Mouse (Mus musculus): ENCODE measurements around the gene Golga2.
"Not testable (repeated sequence)": the region's sequence is repeated elsewhere in the genome, so short reads cannot be mapped to it uniquely, and the experiment has no call there.

Golga2 gene

DNA sequence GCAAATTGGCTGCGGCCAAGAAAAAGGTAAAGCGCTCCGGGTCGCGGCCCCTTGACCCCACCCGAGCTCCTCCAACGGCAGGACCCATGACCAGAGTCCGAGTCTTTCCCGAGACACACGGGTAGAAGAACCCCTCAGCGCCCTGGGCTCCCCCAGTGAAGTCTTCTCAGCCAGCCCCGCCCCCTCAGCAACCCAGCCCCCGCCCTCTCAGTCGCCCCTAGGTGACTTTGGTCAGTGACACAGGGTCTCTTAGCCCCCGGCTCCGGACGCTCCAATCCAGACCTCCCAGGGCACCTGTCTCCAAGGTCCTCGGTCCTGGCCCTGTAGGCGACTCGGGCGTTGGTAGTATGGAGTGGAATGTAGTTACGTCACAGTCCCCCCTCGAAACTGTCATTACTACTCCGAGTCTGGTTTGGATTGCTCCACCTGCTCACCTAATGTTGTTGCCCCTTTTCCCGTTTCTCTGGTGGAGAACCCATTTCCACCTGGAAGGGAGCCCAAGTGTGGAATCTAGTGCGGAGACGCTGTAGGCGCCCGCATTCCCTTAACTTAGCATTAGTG is 1.3 kb downstream of the Golga2 start:
- DNase-seq (ENCODE audit: low spot score in 2 of 2) = no peak

DNA sequence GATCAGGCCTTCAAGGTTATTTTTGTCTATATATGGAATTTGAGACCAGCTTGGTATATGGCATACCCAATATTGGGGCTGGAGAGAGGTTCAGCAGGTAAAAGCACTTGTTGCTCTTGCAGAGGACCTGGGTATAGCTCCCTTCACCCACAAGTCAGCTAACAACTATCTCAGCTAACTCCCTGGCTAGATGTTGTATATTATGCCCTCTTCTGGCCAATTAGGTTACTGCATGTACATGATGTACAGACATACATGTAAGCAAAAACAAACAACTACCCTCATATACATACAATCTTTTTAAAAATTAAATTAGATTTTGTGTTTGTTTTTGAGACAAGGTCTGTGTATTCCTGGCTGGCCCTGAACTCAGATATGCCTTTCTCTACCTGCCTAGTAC is 2.4 kb downstream of the Golga2 start:
- DNase-seq (ENCODE audit: low spot score in 2 of 2) = no peak

DNA sequence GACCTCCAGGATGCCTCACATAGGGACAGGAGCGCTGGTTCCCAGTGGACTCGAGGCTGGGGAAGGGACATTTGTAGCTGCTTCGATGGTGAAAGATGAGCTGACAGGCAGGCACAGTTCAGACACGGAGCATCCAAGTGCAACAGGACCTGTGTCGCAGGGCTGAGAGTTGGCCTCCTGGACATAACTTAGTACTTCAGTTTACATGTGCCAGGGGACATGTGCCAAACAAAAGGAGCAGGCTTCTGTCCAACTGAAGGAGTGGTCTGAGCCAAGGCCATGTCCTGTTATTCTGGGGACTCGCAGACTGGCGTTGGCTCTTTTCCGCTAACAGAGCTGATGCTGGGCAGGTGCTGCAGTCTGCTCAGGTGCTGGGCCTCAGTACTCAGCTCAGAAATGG is 7.2 kb downstream of the Golga2 start:
- no peak for DNase-seq (ENCODE audit: low spot score in 2 of 2)

DNA sequence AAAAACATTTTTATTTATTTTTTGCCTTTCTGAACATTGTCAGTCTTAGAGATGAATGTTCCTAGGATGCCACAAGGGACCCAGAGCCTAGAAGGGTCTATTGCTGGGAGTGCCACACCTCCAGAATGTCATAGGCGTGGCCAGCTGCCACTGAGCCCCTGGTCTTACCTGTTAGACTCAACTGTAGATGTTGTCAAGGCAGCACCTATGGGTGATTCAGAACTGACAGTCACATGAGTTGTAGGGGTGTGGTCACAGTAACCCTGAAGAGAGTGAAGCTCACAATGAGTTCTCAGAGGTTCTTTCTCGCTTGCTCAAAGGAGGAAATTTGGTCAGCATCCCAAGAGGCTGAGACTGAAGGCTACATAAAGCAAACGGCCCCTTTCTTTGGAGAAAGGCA is 8.1 kb downstream of the Golga2 start:
- no peak for DNase-seq (ENCODE audit: low spot score in 2 of 2)

DNA sequence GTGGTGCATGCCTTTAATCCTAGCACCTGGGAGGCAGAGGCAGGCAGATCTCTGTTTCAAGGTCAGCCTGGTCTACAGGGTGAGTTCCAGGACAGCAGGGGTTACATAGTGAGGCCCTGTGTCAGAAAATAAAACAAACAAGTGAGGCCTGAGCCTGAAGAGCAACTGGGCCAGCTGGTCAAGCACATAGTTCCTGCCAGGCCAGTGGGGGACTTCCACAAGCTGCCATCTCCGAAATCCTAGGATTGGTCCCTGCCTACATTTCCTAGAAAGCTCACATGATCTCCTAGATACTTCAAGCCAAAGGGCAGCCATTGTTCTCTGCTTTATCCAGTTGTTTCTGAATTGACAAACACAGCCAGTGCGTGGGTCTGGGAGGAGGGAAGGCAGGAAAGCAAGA is 8.7 kb downstream of the Golga2 start:
- not testable (repeated sequence) for DNase-seq (ENCODE audit: low spot score in 2 of 2)

DNA sequence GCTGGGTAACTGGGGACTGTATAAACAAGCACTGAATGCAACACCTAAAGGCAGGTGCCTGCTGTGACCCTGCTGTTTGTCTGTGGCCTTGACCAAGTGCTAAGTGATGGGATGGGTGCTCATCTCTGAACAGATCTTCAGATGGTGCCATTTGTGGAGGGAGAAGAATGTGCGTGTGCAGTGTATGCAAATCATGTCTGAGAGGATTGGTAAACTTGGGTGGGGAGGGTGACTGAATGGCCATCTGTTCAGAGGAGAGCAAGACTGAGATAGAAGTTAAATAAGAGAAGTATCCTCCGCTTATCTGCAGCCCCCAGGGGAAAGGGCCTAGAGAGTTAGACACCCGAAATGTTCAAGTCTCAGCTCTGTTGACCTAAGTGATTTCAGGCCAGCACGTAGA is 12.3 kb downstream of the Golga2 start:
- DNase-seq (ENCODE audit: low spot score in 2 of 2) = no peak

DNA sequence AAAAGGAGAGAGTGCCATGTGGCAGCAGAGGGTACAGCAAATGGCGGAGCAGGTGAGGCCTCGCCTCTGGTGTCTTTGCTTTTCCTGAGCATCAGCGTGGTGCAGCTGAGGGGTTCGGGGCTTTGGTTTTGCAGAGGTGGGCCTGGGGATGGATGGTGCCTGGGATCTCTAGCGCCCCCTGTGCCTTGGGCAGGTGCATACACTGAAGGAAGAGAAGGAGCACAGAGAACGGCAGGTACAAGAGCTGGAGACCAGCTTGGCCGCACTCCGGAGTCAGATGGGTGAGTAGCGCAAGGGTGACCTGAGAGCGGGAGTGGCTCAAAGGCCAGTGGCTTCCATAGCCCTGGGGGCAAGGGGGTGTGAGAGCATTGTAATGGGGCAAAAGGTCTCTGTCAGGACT is 15.8 kb downstream of the Golga2 start:
- no peak for DNase-seq (ENCODE audit: low spot score in 2 of 2)

DNA sequence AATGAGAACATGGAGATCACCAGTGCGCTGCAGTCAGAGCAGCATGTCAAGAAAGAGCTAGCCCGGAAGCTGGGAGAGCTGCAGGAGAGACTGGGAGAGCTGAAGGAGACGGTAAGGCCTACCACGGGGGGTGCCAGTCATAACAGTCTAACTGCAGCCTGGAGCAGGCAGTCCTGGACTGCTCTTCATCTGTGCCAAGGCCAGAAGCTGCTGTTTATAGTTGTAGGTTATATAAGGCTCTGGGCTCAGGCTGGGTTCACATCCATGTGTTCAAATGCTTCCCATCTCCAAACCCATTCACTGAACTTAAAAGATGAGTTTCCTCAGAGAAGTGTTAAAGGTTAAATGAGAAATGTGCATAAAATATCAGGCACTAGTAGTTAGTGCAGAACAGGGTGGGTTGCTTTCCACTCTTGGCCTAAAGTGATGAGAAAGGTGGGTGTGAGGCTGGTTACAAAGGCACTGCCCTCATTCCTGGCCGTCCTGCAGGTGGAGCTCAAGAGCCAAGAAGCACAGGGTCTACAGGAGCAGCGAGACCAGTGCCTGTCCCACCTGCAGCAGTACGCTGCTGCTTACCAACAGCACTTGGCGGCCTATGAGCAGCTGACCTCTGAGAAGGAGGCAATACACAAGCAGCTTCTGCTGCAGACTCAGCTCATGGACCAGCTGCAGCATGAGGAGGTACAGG is 17.1 kb downstream of the Golga2 start:
- DNase-seq (ENCODE audit: low spot score in 2 of 2) = peak in 1 of 2 experiments; percentile 45

DNA sequence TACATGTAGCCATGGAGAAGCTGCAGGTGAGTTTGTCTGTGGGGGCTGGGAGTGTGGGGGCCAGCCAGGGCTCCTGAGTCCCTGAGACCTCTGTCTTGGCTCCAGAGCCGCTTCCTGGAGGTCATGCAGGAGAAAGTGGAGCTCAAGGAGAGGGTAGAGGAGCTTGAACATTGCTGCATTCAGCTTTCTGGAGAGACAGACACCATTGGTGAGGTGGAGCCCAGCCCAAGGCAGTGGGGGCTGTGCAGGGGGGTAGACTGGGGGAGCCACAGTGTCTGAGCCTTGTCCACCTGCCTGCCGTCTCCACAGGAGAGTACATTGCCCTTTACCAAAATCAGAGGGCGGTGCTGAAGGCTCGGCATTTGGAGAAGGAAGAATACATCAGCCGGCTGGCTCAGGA is 18.5 kb downstream of the Golga2 start:
- DNase-seq (ENCODE audit: low spot score in 2 of 2) = no peak

DNA sequence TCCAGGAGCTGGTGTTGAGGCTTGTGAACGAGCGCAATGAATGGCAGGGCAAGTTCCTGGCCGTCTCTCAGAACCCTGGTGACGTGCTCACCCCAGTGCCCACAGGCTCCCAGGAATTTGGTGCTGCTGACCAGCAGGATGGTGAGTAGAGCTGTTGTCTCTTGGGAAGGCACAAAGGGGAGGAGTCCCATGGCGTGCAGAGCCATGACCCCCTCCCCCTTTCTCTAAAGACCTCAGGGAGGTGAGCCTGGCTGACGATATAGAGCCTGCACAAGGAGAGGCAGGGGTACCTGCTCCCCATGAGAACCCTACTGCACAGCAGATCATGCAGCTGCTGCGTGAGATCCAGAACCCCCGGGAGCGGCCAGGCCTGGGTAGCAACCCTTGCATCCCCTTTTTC is 19.0 kb downstream of the Golga2 start:
- DNase-seq (ENCODE audit: low spot score in 2 of 2) = no peak

DNA sequence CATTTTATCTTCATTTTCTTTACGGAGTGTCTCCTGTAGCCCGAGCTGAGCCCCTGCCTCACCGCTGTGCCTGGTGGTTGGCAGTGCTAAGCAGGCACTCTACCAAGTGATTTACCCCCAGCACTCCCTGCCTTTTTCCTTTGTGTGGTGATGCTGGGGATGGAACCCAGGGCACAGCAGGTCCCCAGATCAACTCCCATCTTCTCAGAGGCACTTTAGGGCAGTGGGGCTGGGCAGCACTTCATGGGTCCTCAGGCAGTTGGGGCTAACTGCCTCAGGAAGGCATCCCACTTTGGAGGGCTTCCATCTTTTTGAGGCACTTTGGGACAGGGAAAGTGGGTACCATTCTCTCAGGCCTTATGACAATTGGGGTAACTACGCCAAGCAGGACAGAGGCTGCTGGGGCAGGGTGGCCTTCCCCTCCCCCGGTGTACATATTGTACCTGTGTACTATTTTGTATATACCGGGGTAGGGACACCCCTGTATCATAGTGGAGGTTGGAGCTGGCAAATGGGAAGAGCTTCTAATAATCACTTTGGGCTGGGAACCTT is 20.1 kb downstream of the Golga2 start:
- no peak for DNase-seq (ENCODE audit: low spot score in 2 of 2)

DNA sequence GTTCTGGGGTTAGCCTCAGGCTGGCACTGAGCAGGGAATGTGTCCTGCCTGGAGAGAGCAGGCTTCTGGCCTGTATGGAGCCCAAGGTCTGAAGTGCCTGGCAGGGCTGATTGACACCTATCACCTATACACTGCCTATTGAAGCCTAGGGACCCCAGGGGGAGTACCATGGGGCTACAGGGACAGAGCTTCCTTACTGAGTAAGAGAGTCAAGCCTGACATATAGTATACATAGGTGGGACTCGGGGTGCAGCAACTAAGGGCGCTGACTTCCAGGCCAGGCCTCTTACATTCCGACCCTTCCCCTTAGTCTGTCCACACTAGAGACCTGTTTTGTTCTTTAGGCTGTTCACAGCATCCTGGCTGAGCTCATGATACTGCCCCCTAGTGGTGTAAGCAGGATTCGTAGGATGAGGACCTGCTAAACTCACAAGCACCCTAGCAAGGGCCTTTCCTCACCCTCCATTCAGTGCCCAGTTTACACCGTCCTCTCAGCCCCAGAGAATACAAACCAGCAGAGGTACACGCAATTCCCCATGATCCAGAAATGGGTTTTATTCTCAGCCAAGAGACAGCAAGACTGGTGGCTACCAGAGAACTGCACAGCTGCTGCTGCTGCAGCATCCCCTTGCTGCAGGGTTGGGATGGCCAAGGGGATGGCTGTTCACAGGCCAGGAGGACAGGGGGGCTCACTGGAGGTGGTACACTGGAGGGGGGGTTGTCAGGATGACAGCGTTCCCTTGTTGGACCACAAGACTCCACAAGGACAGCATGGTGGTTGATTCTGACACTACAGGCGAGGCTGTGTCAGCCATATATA is 21.0 kb downstream of the Golga2 start:
- DNase-seq (ENCODE audit: low spot score in 2 of 2) = peak in 1 of 2 experiments; percentile 44

DNA sequence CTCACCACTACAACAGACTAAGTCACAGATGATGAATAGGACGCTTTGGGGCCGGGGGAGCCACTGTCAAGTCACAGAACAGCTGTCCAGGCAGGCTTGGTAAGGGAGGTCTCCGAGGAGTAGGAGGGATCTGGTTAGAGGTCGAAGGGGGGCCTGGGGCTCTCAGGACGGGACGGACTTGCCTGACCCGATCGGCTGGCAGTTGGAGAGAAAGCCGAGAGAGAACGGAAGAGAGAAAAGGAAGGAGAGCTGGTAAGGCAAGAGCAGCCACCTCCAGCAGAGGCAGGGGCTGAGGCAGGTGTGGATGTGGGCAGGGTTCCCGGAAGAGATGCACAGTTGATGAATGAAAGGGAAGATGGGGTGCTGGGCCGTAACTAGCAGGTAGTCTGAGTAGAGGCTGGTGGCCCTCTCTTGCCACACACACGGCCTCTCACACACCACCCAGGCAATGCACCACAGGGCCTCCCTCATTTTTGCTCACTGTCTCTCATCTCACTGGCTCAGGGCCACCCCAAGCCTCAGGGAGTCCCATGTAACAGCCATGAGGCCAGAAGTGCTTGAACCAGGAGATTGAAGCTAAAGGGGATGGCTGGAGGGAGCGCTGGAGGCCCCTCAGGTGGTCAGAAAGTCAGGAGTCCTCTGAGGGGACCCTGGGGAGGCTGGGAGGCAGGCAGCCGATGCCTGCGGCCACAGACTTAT is 21.8 kb downstream of the Golga2 start:
- DNase-seq (ENCODE audit: low spot score in 2 of 2) = no peak

DNA sequence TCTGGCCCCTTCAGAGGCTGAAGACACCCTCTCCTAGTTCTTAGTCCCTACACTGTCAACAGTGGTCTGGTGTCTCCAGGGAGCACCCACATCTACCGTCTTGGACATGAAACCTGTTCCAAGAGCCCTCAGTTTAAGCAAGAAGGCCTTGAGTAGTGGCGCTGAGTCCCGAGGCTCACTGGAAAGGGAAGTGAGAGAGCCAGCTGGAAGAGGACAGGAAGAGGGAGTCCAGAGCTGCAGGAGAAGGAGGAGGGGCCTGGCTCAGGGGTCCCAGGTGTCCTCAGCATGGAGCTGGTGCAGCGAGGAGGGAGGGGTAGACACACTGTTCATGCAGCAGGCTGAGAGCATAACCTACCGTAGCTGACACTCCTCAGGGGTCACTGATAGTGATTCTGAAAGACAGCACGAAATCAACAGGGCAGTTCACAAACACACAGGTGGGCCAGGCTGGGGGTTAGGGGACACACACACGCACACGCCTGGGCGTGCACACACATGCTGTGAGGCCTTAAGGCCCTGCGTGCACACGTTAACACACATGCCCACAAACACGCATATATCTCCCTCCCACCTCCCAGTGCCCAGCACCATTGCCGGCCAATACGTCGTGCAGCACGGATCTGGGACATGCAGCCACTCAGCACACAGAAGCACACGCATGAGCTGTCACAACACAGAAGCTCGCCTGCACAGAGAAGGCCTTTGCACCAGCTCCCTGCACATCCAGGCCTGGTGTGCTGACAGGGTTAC is 23.1 kb downstream of the Golga2 start:
- no peak for DNase-seq (ENCODE audit: low spot score in 2 of 2)

DNA sequence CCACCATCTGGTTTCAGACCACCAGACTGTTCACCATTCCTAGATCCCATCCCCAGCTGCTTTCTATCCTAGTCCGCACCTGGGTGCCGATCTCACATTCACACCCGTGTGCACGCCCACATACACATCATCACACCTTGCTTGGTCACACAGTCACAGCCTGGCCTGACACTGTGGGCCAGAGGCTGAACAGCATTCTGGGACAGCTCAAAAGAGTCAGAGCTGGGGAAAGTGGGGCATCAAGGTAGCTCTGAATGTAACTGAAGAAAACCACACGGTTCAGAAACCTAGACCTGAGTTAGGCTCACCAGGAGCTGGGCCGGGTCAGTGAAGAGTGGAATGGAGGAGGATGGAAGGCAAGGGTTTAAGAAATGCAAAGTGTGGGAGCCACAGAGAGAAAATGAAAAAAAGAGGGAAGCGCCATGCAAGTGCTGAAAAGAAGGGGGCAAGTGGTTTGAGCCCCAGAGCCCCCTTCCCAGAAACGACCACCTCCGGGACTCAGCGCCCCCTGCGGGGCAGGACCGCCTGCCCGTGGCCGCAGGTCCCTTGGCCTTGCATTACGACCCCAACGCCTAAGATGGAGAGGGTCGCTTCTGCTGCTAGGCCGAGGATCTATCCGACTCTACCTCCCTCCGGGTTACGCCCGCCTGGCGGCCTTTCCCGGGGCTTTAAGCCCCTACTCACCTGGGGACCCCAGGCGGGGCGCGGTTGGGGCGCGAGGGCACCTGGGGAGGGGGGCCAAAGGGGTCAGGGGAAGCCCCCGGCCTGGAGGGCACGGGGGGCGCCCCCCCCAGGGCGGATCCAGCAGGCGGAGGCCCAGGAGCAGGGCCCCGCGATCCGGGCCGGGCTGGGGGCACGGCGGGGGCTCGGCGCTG is 24.5 kb downstream of the Golga2 start:
- DNase-seq (ENCODE audit: low spot score in 2 of 2) = no peak

DNA sequence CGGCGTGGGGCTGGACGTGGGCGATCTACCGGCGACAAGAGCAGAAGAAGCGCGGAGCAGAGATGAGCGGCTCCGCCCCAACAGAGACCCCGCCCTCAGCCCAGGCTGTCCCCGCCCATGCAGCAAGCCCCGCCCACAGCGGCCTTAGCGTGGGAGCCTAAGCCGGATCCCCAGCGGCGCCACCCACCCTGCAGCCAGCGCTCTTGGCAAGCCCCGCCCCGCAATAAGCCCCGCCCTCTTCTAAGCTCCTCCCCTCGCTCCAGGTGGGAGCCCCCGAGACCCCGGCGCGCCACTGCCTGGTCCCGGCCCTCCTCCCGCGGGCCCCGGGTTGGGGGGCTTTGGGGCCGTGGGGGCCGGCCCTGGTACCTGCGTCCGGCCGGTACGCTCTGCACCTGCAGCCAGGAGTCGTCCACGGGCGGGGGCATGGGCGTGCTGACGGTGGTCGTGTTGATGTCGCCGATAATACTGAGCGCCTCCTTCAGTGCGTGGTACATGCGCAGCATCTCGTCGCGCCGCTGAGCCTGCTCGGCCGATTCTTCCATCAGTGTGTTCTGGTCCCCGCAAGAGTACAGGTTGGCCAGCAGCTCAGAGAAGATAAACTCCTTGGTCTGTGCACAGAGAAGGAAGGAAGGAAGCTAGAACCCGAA is 25.3 kb downstream of the Golga2 start:
- DNase-seq (ENCODE audit: low spot score in 2 of 2) = peak; percentile 65 to 76

DNA sequence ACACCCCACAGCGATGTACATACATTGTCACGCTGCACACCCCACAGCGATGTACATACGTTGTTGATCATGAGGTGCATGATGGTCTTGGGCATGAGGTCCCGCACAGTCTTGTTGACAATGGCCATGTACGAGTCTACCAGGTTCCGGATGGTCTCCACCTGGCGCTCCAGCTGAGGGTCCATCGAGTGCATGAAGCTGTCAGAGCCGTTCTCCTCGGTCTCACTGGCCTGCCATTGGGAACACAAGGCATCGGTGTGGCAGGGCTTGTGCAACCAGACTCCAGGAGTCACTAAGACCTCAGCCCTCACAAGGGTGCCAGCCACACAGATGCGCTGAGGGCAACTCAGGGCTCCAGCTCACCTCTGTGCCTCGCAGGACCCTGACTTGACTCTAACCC is 27.6 kb downstream of the Golga2 start:
- no peak for DNase-seq (ENCODE audit: low spot score in 2 of 2)

DNA sequence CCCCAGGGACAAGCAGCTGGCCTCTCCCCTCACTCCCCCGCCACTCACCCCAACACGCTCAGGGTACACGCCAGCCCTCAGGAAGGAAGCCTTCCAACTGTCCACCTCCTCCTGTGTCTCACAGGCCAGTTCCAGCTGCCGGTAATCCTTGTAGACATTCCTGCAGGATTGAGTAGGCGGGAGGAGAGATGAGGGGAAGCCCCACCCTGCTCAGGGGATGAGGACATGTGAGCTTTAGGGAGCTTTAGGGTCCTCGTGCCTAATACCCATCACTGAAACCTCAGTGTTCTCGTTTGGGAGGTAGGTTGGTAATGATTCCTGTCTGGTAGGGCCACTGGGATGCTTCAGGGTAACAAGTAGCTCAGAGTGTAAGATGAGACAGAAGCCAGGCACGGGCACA is 28.6 kb downstream of the Golga2 start:
- no peak for DNase-seq (ENCODE audit: low spot score in 2 of 2)

DNA sequence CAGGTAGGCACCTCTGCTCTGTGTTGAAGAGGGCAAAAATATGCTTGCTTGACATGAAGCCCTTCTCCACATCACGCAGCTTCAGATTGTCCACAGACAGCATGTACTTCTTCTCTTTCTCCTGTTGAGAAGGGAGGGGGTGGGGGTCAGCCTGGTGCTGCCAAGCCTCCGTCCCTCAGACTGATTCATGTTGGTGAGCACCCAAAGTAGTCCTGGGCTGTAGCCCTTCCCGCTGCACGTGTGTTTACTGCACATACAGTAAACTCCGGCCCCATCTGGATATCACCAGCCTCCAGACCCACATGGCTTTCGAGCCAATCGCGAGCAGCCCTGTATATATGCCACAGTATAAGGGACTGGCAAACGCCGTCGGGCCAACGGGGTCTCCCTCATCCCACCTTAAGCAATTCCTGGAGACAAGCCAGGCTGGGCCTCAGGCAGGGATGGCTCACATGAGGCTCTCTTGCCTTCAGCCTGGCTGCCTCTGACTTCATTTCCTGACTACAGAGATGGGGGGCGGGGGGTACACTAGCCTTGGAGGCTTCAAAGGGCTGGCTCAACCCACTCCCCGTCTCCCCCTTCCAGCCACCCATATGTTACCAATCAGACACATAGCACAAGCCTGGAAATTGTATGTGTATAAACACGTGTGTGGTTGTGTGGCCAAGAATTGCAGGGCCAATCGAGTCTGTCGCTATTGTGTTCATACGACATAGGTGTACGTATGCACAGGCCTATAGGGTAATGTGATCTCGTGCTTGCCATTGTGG is 29.9 kb downstream of the Golga2 start:
- no peak for DNase-seq (ENCODE audit: low spot score in 2 of 2)

Data from spleen, postnatal 14 days (tissue).